Mouse (Mus musculus): ENCODE measurements around the gene Cpne7.
A peak's percentile ranks its signal among the peaks of the same experiment; 100 is the strongest.

Cpne7 gene

DNA sequence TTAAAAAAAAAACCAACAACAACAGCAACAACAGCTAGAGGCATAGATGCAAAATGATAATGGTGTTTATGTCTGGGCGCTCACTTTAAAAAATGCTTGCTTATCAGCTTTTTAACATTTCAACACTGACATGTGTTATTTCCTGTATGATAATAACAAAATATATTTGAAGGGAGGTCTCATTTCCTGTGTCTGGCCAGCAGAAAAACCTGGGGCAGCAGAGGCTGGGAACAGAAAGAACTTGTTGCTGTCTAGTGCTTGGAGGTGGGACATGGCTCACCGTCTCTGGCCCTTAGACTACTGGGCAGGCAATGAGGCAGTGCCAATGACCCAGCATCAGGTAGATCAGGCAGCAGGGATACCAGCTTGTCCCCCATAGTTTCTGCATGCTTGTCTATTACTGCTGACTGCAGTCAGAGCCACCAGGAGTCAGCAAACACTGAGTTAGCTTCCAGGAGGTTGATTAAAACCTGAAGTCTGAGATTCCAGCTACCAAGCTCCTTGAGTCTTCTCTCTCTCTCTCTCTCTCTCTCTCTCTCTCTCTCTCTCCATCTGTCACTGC is 3.2 kb upstream of the Cpne7 start:
- no peak for DNase-seq (ENCODE audit: low spot score in 2 of 2)

- DNase-seq (ENCODE audit: low spot score in 2 of 2): no peak
These were observed 2.5 kb upstream of the Cpne7 start for GRCm38 (mm10) chr8:123114644-123115043.

- DNase-seq (ENCODE audit: low spot score in 2 of 2): no peak
These were observed 570 bp downstream of the Cpne7 start for GRCm38 (mm10) chr8:123117744-123118143.

GRCm38 (mm10) chr8:123122059-123122458 is 4.9 kb downstream of the Cpne7 start:
- no peak for DNase-seq (ENCODE audit: low spot score in 2 of 2)

- no peak for DNase-seq (ENCODE audit: low spot score in 2 of 2)
These were observed 5.5 kb downstream of the Cpne7 start for GRCm38 (mm10) chr8:123122670-123123069.

DNA sequence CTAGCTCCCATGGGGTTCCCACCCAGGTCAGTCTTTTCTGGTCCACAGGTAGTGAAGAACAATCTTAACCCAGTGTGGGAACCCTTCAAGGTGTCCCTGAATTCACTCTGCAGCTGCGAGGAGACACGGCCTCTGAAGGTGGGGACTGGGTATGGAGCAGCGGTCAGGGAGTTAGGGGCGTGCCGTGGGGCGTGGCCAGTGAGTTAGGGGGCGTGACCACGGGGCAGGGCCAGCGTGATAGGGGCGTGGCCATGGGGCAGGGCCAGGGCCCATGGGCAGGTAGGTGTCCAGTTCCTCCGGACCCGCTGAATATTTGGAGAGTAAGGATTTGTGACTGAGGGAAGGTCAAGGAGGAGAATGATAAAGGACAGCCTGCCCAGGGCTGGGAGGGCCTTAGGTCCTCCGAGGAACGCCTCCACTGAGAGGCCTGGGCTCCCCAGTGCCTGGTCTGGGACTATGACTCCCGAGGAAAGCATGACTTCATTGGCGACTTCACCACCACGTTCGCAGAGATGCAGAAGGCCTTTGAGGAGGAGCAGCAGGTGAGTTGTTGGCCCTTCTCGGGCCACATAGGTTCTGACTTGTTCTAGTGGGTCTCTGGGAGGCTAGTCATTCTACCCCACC is 9.1 kb downstream of the Cpne7 start:
- DNase-seq (ENCODE audit: low spot score in 2 of 2): no peak

GRCm38 (mm10) chr8:123131041-123131440 is 13.9 kb downstream of the Cpne7 start:
- no peak for DNase-seq (ENCODE audit: low spot score in 2 of 2)

GRCm38 (mm10) chr8:123132953-123133352 is 15.8 kb downstream of the Cpne7 start:
- no peak for DNase-seq (ENCODE audit: low spot score in 2 of 2)

GRCm38 (mm10) chr8:123134149-123134713 is 17.1 kb downstream of the Cpne7 start:
- DNase-seq (ENCODE audit: low spot score in 2 of 2): no peak

DNA sequence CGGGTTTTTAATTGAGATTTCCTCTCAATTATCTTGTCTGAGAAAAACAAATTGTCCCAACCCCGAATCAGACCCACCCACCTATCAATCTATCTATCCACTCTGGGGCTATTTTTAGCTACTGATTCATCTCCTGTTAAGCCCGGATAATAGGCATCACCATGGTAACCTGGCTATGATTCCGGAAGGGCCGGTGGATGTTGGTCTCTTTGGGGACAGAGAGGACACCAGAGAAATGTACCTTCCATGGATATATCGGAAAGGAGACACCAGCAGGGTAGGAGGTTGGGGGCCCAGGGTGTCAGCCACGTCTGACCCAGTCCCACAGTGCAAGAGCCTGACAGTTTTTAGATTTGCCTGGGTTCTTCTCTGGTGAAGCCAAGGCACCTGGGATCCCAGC is 18.2 kb downstream of the Cpne7 start:
- no peak for DNase-seq (ENCODE audit: low spot score in 2 of 2)

DNA sequence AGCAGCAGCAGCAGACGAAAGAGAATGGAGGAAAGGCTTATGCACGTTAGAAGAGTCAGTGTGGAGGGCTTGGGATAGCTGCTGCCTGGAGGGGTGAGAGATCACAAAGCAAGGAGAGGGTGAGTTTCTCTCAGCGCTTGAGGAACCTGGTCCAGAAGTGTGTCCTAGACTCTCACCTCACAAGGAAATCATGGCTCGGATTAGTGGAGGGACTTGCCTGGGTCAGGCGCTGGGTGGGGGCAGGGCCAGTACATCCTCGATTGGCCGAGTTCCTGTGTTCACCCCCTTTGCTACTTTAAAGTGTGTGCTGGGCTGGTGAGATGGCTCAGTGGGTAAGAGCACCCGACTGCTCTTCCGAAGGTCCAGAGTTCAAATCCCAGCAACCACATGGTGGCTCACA is 18.6 kb downstream of the Cpne7 start:
- DNase-seq (ENCODE audit: low spot score in 2 of 2): no peak

DNA sequence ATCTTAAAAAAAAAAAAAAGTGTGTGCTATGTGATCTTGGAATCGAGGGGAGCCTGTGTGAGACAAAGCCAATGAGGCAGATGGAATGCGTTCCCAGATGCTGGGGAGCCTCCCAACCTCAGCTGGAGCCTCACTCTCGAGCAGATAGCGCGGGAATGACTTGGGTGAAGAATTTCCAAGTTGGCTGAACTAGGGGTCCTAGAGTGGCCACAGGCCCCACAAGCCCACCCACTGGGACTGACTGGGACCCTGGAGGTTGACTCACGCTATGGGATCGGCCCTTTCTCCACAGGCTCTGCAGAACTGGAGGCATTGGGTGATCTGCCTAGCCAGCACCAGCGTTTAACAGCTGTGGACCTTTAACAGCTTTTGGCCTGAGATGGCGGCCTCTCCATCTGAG is 19.1 kb downstream of the Cpne7 start:
- no peak for DNase-seq (ENCODE audit: low spot score in 2 of 2)

- DNase-seq (ENCODE audit: low spot score in 2 of 2): peak; percentile 33 to 45
These were observed 20.5 kb downstream of the Cpne7 start for GRCm38 (mm10) chr8:123137645-123138077.

- DNase-seq (ENCODE audit: low spot score in 2 of 2): no peak
These were observed 21.6 kb downstream of the Cpne7 start for GRCm38 (mm10) chr8:123138741-123139140.

- DNase-seq (ENCODE audit: low spot score in 2 of 2): peak in 1 of 2 experiments; percentile 22
These were observed 24.7 kb downstream of the Cpne7 start for GRCm38 (mm10) chr8:123141741-123142462.

DNA sequence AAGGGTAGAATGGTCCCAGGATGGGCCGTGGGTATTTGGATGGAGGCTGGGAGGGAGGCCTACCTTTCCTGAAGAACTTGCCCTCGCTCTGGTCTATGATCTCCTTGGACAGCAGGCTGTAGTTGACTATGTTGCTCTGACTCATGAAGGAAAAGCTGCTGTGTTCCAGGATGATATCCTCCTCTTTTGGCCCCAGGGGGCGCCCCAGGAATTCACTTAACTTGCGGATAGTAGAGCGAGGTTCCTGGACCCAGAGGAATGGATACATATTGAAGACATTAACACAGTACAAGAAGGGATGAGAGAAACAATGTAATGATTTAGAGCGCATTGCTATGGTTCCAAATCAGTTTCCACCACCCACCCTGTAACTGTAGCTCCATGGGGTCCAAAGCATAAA is 28.1 kb downstream of the Cpne7 start:
- no peak for DNase-seq (ENCODE audit: low spot score in 2 of 2)

GRCm38 (mm10) chr8:123146390-123146789 is 29.2 kb downstream of the Cpne7 start:
- DNase-seq (ENCODE audit: low spot score in 2 of 2): no peak

DNA sequence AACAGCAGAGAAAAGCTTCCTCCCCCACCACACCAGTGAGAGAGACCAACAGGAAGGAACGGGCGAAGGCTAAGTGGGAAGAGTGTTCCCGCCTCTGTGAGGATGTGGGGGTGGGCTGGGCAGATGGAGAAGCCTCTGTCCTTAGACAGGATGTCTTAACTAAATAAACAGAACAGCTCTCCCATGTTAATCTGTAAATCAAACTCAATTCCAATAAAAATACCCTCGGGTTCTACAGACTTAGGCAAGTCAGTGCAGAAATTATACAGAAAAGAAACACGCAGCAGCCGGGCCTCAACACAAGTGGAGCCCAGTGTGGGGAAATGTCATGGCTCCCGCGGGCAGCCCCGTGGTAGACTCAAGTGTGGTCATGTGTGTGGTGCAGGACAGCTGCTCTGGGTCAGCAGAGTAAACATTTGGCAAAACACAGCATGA is 33.6 kb downstream of the Cpne7 start:
- DNase-seq (ENCODE audit: low spot score in 2 of 2): no peak

DNA sequence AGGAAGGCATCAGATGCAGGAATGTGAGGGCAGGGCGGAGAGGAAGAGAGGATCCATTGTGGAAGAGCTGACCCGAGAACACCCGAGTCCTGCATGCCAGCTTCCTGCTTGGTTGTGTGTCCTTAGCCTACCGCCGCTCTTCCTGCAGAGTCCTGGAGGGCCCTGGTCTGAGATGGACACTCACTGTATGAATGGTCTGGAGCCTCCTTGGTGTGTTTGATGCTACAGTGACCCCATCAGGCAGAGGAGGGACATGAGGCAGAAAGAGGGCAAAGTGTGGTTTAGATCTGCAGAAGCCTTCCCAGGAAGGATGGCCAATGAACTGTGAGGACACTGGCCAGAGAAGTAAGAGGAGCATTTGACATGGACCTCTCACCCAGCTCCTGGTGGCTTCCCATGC is 38.0 kb downstream of the Cpne7 start:
- DNase-seq (ENCODE audit: low spot score in 2 of 2): no peak

GRCm38 (mm10) chr8:123156070-123156773 is 39.0 kb downstream of the Cpne7 start:
- no peak for DNase-seq (ENCODE audit: low spot score in 2 of 2)

DNA sequence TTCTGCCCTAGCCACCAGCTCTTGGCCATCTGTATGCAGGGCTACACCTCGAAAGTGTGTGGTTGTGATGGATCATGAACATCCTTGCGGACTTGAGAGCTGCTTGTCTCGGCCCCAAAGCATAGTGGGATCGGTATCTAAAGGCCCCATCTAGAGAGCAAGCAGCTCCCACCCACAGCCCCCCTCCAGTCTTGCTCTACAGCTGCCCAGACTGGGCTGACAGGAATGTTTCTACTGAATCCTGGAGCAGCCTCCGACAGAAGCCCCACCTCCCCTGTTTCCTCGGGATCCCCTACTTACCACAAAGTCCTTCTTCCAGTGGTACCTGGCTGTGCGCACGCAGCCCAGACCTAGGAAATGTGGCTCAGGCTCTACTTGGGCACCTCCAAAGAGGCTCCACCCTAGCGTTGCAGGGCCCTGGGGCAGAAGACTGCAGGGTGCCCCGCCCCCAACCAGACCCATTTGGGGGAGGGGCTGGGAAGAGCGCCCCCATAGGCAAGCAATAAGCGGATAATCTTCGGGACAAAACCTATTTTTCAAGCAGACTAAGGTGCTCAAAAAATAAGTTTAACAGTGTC is 40.8 kb downstream of the Cpne7 start, which contains the start of gene Sult5a1:
TSS of gene Sult5a1 (minus strand) at position 428 of the 578 bp plus-strand sequence.
- DNase-seq (ENCODE audit: low spot score in 2 of 2): no peak

DNA sequence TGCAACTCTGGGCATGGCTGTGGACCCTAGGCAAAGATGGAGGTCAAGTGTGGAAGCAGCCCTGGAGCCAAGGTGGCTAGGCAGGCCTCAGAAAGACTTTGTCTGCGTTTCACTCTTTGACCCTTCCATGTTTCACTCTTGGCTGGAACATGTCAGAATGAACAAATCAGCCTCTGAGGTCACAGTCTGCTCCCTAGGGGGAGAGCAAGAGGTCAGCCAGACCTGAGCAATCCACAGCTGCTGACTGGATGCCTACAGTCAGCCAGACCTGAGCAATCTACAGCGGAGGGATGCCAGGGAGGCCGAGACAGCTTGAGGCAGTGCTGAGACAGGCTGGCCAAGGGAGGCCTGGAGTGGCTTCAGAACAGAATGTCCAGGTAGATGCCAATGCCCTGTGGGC is 64.2 kb downstream of the Cpne7 start:
- DNase-seq (ENCODE audit: low spot score in 2 of 2): no peak
